Mouse (Mus musculus) layer of hippocampus, adult 2 months (tissue): ENCODE data around the gene Olfr92. TPM values are rescaled to one million over a fixed set of nuclear protein-coding genes. Genes with fewer than 3 reads are reported as not detected.
A peak's percentile ranks its signal among the peaks of the same experiment; 100 is the strongest.

ENCODE experiments used
- DNase-seq, 2 experiments: peaks; one replicate each; pipeline ENCODE4 v3.0.0; 2022; ENCODE audit warnings: low spot score in 2 of 2
- H3K27ac ChIP-seq: fragments of 200-600 bp; 2 replicates; pipeline ENCODE4 v1.8.1; 2022
- H3K4me3 ChIP-seq: fragments of 200-600 bp; 2 replicates; pipeline ENCODE4 v1.8.1; 2022; ENCODE audit warnings: mild to moderate bottlenecking
- CTCF ChIP-seq: fragments of 200-600 bp; conservative IDR thresholded peaks from 2 replicates; pipeline ENCODE4 v1.8.1; 2022; ENCODE audit warnings: antibody characterized with exemption, mild to moderate bottlenecking, moderate library complexity
- total RNA-seq, 2 experiments: library from RNA; stranded (reverse); gene quantifications; 2 replicates each; pipeline ENCODE4 v1.2.3; 2021

Olfr92 gene
- total RNA-seq, 2 experiments from 2014 or later, result not detected

DNA sequence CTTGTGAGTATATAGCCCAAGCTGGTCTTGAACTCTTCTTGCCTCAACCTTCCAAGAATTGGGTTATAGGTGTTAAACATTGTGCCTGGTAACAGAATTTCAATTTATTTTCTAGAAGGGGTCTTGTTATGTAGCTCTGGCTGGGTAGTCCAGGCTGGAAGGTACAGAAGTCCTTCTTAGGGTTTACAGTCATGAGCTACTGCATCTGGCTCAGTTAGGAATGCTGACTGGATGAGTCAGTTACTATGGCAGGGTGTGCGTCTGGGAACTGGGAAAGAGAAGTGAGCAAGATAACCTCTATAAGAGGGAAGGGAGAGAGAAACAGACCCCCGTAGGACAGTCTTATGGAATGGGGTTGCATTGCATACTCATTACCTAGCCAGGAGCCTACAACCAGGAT, 44.1 kb downstream of the Olfr92 start:
- TF ChIP-seq CTCF, result no peak
- DNase-seq, result no peak
- Histone ChIP-seq H3K27ac (no peak overlapping the region; the same call in 1 of the 2 replicates), H3K4me3 (no peak overlapping the region)

- Histone ChIP-seq H3K27ac (peak overlapping the region; percentile 32; the same call in 1 of the 2 replicates), H3K4me3 (no peak overlapping the region)
- DNase-seq, result no peak
- TF ChIP-seq CTCF, result no peak
Observed at GRCm38 (mm10) chr17:37075181-37075580, 44.7 kb downstream of the Olfr92 start.

GRCm38 (mm10) chr17:37072730-37073276, 47.1 kb downstream of the Olfr92 start:
- TF ChIP-seq CTCF, result no peak
- Histone ChIP-seq H3K27ac (peak overlapping the region; percentile 82), H3K4me3 (no peak overlapping the region)
- peak in 1 of 2 experiments; percentile 20 for DNase-seq

- TF ChIP-seq CTCF, result no peak
- DNase-seq, result peak in 1 of 2 experiments; percentile 8
- H3K27ac ChIP-seq, result peak overlapping the region; percentile 82
Observed at GRCm38 (mm10) chr17:37072080-37072729, 47.7 kb downstream of the Olfr92 start.

DNA sequence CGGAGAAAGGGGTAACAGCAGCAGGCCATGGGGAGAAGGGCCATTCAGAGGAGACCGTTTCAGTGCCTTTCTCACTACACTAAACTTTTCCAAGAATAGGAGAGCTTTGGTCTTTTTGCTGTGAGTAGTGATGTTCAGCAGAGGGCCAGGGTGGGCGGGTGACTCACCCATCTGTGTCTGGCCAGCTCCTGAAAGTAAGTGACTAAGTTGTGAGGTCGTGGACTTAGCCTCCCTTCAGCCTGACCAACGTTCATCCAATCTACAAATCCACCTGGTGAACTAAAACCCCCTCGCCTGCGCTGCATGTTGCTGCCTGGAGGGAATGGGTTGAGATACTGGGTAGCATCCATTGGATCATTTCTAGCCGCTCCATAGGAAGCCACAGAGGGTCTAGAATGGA, 49.8 kb downstream of the Olfr92 start:
- TF ChIP-seq CTCF, result no peak
- H3K4me3 ChIP-seq, result no peak overlapping the region
- DNase-seq, result no peak

More at GRCm38 (mm10) chr17:37072080-37072729, 47.7 kb downstream of the Olfr92 start:
- no peak overlapping the region for H3K4me3 ChIP-seq

DNA sequence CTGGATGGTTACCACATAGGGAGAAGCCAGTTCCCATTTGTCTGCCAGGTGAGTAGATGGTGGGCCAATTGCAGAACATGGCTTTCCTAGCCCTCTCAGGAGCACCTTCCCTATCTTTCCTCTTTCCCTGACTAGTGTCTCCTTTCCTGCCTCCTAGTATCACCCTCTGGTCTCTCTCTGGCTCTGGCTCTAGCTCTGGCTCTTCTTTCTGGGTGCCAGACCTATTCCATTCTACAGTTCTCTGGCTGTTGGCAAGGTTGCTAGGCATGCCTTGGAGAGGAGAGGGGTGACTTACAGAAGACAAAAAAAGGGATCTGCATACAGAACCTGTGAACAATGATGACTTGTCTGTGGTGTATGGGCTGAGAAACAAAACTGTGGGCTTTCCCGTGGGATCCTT, 52.0 kb downstream of the Olfr92 start:
- Histone ChIP-seq H3K27ac (peak overlapping the region; percentile 78), H3K4me3 (no peak overlapping the region)
- no peak for DNase-seq
- no peak for TF ChIP-seq CTCF

More for the DNA sequence above, 49.8 kb downstream of the Olfr92 start:
- peak overlapping the region; percentile 71; the same call in 1 of the 2 replicates for H3K27ac ChIP-seq

DNA sequence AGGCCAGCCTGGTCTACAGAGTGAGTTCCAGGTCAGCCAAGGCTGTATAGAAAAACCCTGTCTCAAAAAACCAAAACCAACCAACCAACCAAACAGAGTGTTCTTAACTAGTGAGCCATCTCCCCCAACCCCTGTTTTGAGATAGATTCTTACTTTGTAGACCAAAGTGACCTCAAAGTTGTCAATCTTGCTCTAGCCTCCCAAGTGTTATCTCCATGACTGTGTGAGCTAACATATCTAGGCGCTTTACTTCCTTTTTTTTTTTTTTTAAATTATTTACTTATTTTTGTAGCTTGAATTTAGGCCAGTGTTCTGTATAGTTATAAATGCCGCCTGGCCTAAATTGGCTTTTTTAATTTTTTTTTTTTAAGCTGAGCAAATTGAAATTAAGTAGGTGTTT, 53.9 kb downstream of the Olfr92 start:
- no peak for DNase-seq
- no peak for TF ChIP-seq CTCF
- no peak overlapping the region for H3K4me3 ChIP-seq
- H3K27ac ChIP-seq, result peak overlapping the region; percentile 78; the same call in 1 of the 2 replicates

- Histone ChIP-seq H3K4me3 (no peak overlapping the region), H3K27ac (peak overlapping the region; percentile 84; the same call in 1 of the 2 replicates)
- no peak for DNase-seq
- no peak for TF ChIP-seq CTCF
Observed at GRCm38 (mm10) chr17:37063686-37064495, 56.0 kb downstream of the Olfr92 start.

GRCm38 (mm10) chr17:37063063-37063462, 56.8 kb downstream of the Olfr92 start:
- no peak for TF ChIP-seq CTCF
- DNase-seq, result no peak
- H3K27ac ChIP-seq, result peak overlapping the region; percentile 84
- H3K4me3 ChIP-seq, result no peak overlapping the region

DNA sequence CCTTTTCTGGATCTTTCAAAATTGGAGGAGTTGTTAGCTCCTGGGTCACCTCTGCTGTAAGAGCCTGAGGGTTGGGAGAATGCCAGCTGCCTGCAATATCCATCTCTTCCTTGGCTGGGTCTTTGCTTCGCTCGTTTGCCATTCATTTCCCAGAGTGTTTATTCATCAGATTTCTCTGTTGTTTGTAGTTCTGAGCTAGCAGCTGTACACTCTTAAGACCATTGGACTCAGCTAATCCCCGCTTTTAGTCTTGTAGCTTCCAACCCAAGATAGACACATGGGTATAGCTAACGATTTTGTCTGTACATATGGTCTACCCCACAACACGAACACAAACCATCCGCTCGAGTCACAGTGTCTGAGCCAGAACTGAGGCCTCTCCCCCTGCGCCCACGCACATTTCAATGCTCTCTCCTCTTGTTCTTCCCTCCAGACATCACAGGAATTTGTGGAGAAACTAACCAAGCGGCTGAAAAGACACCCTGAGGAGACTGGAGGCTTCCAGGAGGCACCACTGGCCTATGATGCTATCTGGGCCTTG, 57.7 kb downstream of the Olfr92 start:
- no peak for TF ChIP-seq CTCF
- DNase-seq, result peak in 1 of 2 experiments; percentile 60
- H3K27ac ChIP-seq, result peak overlapping the region; percentile 84
- 0 out of 2 replicates have a peak overlapping the region, but pooled peaks have one; percentile 6 for H3K4me3 ChIP-seq

DNA sequence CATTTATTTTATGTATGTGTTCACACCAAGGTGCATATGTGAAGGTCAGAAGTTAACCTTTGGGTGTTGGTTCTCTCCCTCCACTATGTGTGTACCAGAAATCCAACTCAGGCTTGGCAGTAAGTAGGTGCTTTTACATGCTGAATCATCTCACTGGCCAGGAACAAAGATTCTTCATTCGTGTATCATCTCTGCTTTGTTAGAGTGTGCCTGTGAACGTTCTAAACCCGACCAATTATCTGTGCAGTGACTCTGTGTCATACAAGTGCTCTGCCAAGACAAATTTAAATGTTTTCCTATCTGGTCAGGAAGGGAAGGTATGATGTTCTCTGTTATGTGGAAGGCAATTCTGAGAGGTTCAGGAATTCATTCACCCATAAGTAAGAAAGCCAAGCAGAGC, 58.5 kb downstream of the Olfr92 start:
- no peak for TF ChIP-seq CTCF
- peak overlapping the region; percentile 84 for H3K27ac ChIP-seq
- DNase-seq, result no peak
- H3K4me3 ChIP-seq, result no peak overlapping the region; the same call in 1 of the 2 replicates

Other genes with a start within 250 kb of the Olfr92 start
- gene Trim40, start 230.0 kb downstream of the Olfr92 start, total RNA-seq, result not detected
- gene Trim31, start 222.0 kb downstream of the Olfr92 start, total RNA-seq, result under 1 TPM in 1 of 2 experiments, not detected in 1; 0.15 TPM
- gene Rnf39, start 177.2 kb downstream of the Olfr92 start, total RNA-seq, result 1 to 10 TPM; 5.2 to 5.3 TPM
- gene Ppp1r11, start 168.3 kb downstream of the Olfr92 start, total RNA-seq, result 100 to 1,000 TPM; 132 to 139 TPM
- 10 to 100 TPM; 30.6 to 34.5 TPM for gene Znrd1, start 161.5 kb downstream of the Olfr92 start, total RNA-seq
- gene Znrd1as, start 161.5 kb downstream of the Olfr92 start, total RNA-seq, result 1 to 10 TPM; 6.2 to 7.3 TPM
- not detected for gene 2410137M14Rik, start 138.9 kb downstream of the Olfr92 start, total RNA-seq
- gene H2-M5, start 130.6 kb downstream of the Olfr92 start, total RNA-seq, result 1 to 10 TPM in 1 of 2 experiments, under 1 TPM in 1; 0.37 to 1.2 TPM
- 10 to 100 TPM; 15.0 to 15.8 TPM for gene Zfp57, start 118.9 kb downstream of the Olfr92 start, total RNA-seq
- 10 to 100 TPM; 42.6 to 45.6 TPM for gene Mog, start 96.7 kb downstream of the Olfr92 start, total RNA-seq
- 100 to 1,000 TPM; 682 to 738 TPM for gene Gabbr1, start 74.1 kb downstream of the Olfr92 start, total RNA-seq
- gene Olfr90, start 31.6 kb downstream of the Olfr92 start, total RNA-seq, result not detected
- gene Olfr91, start 21.8 kb downstream of the Olfr92 start, total RNA-seq, result not detected
- gene Olfr93, start 41.4 kb upstream of the Olfr92 start, total RNA-seq, result not detected
- gene Ubd, start 73.8 kb upstream of the Olfr92 start, total RNA-seq, result not detected
- gene Olfr94, start 80.9 kb upstream of the Olfr92 start, total RNA-seq, result not detected
- gene Olfr95, start 93.0 kb upstream of the Olfr92 start, total RNA-seq, result not detected
- not detected for gene Olfr96, start 100.1 kb upstream of the Olfr92 start, total RNA-seq
- gene Olfr97, start 117.2 kb upstream of the Olfr92 start, total RNA-seq, result not detected
- not detected for gene Olfr98, start 143.7 kb upstream of the Olfr92 start, total RNA-seq
- gene H2-M3, start 150.1 kb upstream of the Olfr92 start, total RNA-seq, result 1 to 10 TPM; 2.4 to 3.4 TPM
- not detected for gene Olfr99, start 163.4 kb upstream of the Olfr92 start, total RNA-seq
- gene Olfr101, start 184.2 kb upstream of the Olfr92 start, total RNA-seq, result not detected
- gene Olfr102, start 197.0 kb upstream of the Olfr92 start, total RNA-seq, result not detected
- not detected for gene Olfr103, start 219.6 kb upstream of the Olfr92 start, total RNA-seq
- gene Olfr104-ps, start 239.5 kb upstream of the Olfr92 start, total RNA-seq, result not detected